Mouse (Mus musculus): ENCODE measurements around the gene Ppara. TPM values are rescaled to one million over a fixed set of nuclear protein-coding genes. Genes with fewer than 3 reads are reported as not detected.
A peak's percentile ranks its signal among the peaks of the same experiment; 100 is the strongest.

Gene Ppara
- polyA plus RNA-seq, 3 experiments from 2014 or later = not detected

GRCm38 (mm10) chr15:85705566-85706332 lies 29.0 kb upstream of the Ppara start:
- ATAC-seq = no peak

GRCm38 (mm10) chr15:85706527-85706926 lies 28.3 kb upstream of the Ppara start:
- no peak for ATAC-seq

GRCm38 (mm10) chr15:85707017-85707416 lies 27.8 kb upstream of the Ppara start:
- ATAC-seq = no peak

- ATAC-seq = no peak
These were observed 27.2 kb upstream of the Ppara start for GRCm38 (mm10) chr15:85707458-85708030.

- no peak for ATAC-seq
These were observed 26.6 kb upstream of the Ppara start for GRCm38 (mm10) chr15:85708217-85708616.

- no peak for ATAC-seq
These were observed 25.9 kb upstream of the Ppara start for GRCm38 (mm10) chr15:85708843-85709242.

GRCm38 (mm10) chr15:85709268-85709973 lies 25.4 kb upstream of the Ppara start:
- peak; percentile 73 for ATAC-seq

GRCm38 (mm10) chr15:85710179-85710578 lies 24.6 kb upstream of the Ppara start:
- peak; percentile 77 for ATAC-seq

GRCm38 (mm10) chr15:85710641-85711580 lies 23.9 kb upstream of the Ppara start:
- ATAC-seq = no peak

- ATAC-seq = no peak
These were observed 22.1 kb upstream of the Ppara start for GRCm38 (mm10) chr15:85712565-85713168.

GRCm38 (mm10) chr15:85713417-85713816 lies 21.4 kb upstream of the Ppara start:
- ATAC-seq = no peak

- ATAC-seq = no peak
These were observed 19.7 kb upstream of the Ppara start for GRCm38 (mm10) chr15:85715059-85715458.

- ATAC-seq = peak; percentile 58
These were observed 18.7 kb upstream of the Ppara start for GRCm38 (mm10) chr15:85716045-85716444.

GRCm38 (mm10) chr15:85716591-85716990 lies 18.2 kb upstream of the Ppara start:
- no peak for ATAC-seq

GRCm38 (mm10) chr15:85717008-85717407 lies 17.8 kb upstream of the Ppara start:
- no peak for ATAC-seq

- ATAC-seq = no peak
These were observed 17.0 kb upstream of the Ppara start for GRCm38 (mm10) chr15:85717800-85718199.

GRCm38 (mm10) chr15:85719017-85719416 lies 15.8 kb upstream of the Ppara start:
- ATAC-seq = no peak

- ATAC-seq = no peak
These were observed 14.4 kb upstream of the Ppara start for GRCm38 (mm10) chr15:85720366-85720841.

- ATAC-seq = no peak
These were observed 10.3 kb upstream of the Ppara start for GRCm38 (mm10) chr15:85724271-85725165.

- ATAC-seq = no peak
These were observed 6.6 kb upstream of the Ppara start for GRCm38 (mm10) chr15:85728224-85728623.

GRCm38 (mm10) chr15:85729256-85729655 lies 5.5 kb upstream of the Ppara start:
- ATAC-seq = no peak

All from inflammation-experienced regulatory T-cells, adult 6 months (primary cell).